Mouse (Mus musculus) skeletal muscle tissue, postnatal 0 days (tissue): ENCODE results near the gene Gm8693. TPM values are rescaled to one million over a fixed set of nuclear protein-coding genes. Genes with fewer than 3 reads are reported as not detected.

Experiments
- polyA plus RNA-seq: library from polyadenylated mRNA; unstranded; fragments of >200 nt; fragmentation: Nextera tagmentation; extraction: Ambion mirVana; gene quantifications from 2 replicates; pipeline ENCODE4 v1.2.1, GENCODE M21; 2015

Gene Gm8693
- not detected in 2 replicates for polyA plus RNA-seq

GRCm38 (mm10) chr7:22692217-22692616 is at the start of gene Gm8693:
Gene Gm8693 (minus strand): TSS chr7:22692317.

GRCm38 (mm10) chr7:22719610-22720009 is 27.5 kb upstream of the Gm8693 start, which contains the start of gene Gm4567:
Gene Gm4567 (minus strand): TSS chr7:22719710.

GRCm38 (mm10) chr7:22657718-22658117 is 34.4 kb downstream of the Gm8693 start, which contains the start of gene Vmn1r155:
Gene Vmn1r155 (plus strand): TSS chr7:22658018.

Other genes with a start within 250 kb of the Gm8693 start
- not detected in 2 replicates for gene Gm10665, start 228.2 kb downstream of the Gm8693 start, polyA plus RNA-seq
- gene Vmn1r151, start 192.6 kb downstream of the Gm8693 start, polyA plus RNA-seq = not detected in 2 replicates
- not detected in 2 replicates for gene Vmn1r152, start 169.3 kb downstream of the Gm8693 start, polyA plus RNA-seq
- gene Gm8677, start 157.4 kb downstream of the Gm8693 start, polyA plus RNA-seq = not detected in 2 replicates
- not detected in 2 replicates for gene Gm4201, start 127.0 kb downstream of the Gm8693 start, polyA plus RNA-seq
- gene Gm4565, start 104.2 kb downstream of the Gm8693 start, polyA plus RNA-seq = not detected in 2 replicates
- not detected in 2 replicates for gene Vmn1r155, start 34.3 kb downstream of the Gm8693 start, polyA plus RNA-seq
- not detected in 2 replicates for gene Gm4567, start 27.4 kb upstream of the Gm8693 start, polyA plus RNA-seq
- gene Vmn1r157, start 69.4 kb upstream of the Gm8693 start, polyA plus RNA-seq = not detected in 2 replicates
- not detected in 2 replicates for gene Vmn1r158, start 98.5 kb upstream of the Gm8693 start, polyA plus RNA-seq
- gene Vmn1r159, start 151.3 kb upstream of the Gm8693 start, polyA plus RNA-seq = not detected in 2 replicates
- not detected in 2 replicates for gene Vmn1r160, start 178.9 kb upstream of the Gm8693 start, polyA plus RNA-seq